Mouse (Mus musculus) thymus, adult 2 months (tissue): Measurements from ENCODE around the gene Gm17651. TPM values are rescaled to one million over a fixed set of nuclear protein-coding genes. Genes with fewer than 3 reads are reported as not detected.

Experiments
- DNase-seq: peaks from one replicate; pipeline ENCODE4 v3.0.0; 2021
- H3K27ac ChIP-seq: fragments of 200-500 bp; 2 replicates; pipeline ENCODE4 v1.5.1; 2012; ENCODE audit warnings: low read length, control low read depth; ENCODE audit not compliant: control insufficient read depth, insufficient read depth
- H3K27me3 ChIP-seq: fragments of 200-500 bp; 2 replicates; pipeline ENCODE4 v1.6.1; 2012; ENCODE audit warnings: mild to moderate bottlenecking, low read length, moderate library complexity, mixed read lengths; ENCODE audit not compliant: control insufficient read depth, insufficient read depth
- H3K36me3 ChIP-seq: fragments of 200-500 bp; 2 replicates; pipeline ENCODE4 v1.6.1; 2012; ENCODE audit warnings: mild to moderate bottlenecking, low read length, moderate library complexity; ENCODE audit not compliant: control insufficient read depth, insufficient read depth
- H3K4me1 ChIP-seq: fragments of 200-500 bp; replicated peaks from 2 replicates; pipeline ENCODE4 v1.6.1; 2012; ENCODE audit warnings: low read length; ENCODE audit not compliant: control insufficient read depth, insufficient read depth
- H3K4me3 ChIP-seq: fragments of 200-500 bp; 2 replicates; pipeline ENCODE4 v1.5.1; 2012; ENCODE audit warnings: mild to moderate bottlenecking, low read length, control low read depth, moderate library complexity; ENCODE audit not compliant: control insufficient read depth, insufficient read depth
- CTCF ChIP-seq: fragments of 200-500 bp; IDR thresholded peaks from 2 replicates; pipeline ENCODE4 v1.5.1; 2012; ENCODE audit warnings: mild to moderate bottlenecking, control low read depth, low read length, moderate library complexity, borderline replicate concordance; ENCODE audit not compliant: control insufficient read depth, poor library complexity, insufficient read depth; ENCODE audit errors: extremely low read depth
- POLR2A ChIP-seq: fragments of 200-500 bp; IDR thresholded peaks from 2 replicates; pipeline ENCODE4 v1.6.1; 2012; ENCODE audit warnings: mild to moderate bottlenecking, low read length, control low read depth, moderate library complexity; ENCODE audit not compliant: control insufficient read depth, poor library complexity, insufficient read depth; ENCODE audit errors: extremely low read depth
- WGBS: fragments of 180-500 bp; shearing (Covaris S2); methylation state at CpG from one replicate; pipeline ENCODE4 v1.1.7; 2018; 5-methylcytosine and 5-hydroxymethylcytosine counted together
- polyA plus RNA-seq: library from polyadenylated mRNA; depleted of rRNA; stranded (reverse); fragments of >200 nt; gene quantifications from 2 replicates; pipeline ENCODE4 v1.2.3, GENCODE M21; 2012; rRNA removed

Gene Gm17651
- polyA plus RNA-seq: not detected in 2 replicates

GRCm38 (mm10) chr3:97674644-97675110 is at the start of gene Gm17651:
TSS of gene Gm17651 (minus strand) at chr3:97674694.
- Histone ChIP-seq H3K27me3 (no peaks in the 10 kb centered on the region), H3K4me3 (no peak within 1 kb of the TSS), H3K27ac (no peak within 1 kb of the TSS), H3K4me1 (no peaks in the 10 kb centered on the region), H3K36me3 (no peaks in the 10 kb centered on the region)
- DNase-seq: no peak
- 93% methylated on average over 7 of the region's 7 CpGs for WGBS
- TF ChIP-seq CTCF (no peak), POLR2A (no peak)

GRCm38 (mm10) chr3:97719116-97719515 is 44.6 kb upstream of the Gm17651 start:
- Histone ChIP-seq H3K4me1 (no peaks in the 10 kb centered on the region), H3K4me3 (no peak overlapping the region), H3K27me3 (no peaks in the 10 kb centered on the region), H3K27ac (no peak overlapping the region), H3K36me3 (no peaks in the 10 kb centered on the region)
- DNase-seq: no peak
- 87% methylated on average over 9 of the region's 9 CpGs for WGBS
- TF ChIP-seq CTCF (no peak), POLR2A (no peak)

DNA sequence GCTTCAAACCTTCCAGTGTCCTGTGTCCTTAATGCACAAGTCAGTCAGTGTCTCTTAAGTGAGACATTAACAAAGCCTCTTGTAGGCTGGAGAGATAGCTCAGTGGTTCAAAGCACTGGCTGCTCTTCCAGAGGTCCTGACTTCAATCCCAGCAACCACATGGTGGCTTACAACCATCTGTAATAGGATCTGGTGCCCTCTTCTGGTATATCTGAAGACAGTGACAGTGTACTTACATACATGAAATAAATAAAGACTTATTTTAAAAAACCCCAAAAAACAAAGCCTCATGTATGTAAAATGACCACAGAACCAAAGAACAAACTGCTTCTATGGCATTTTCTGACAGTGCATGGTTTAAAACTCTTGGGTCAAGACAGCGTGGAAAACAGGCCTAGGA is 41.4 kb upstream of the Gm17651 start:
- no peaks in the 10 kb centered on the region for H3K36me3 ChIP-seq
- no peaks in the 10 kb centered on the region for H3K27me3 ChIP-seq
- no peak for TF ChIP-seq POLR2A
- no peak for TF ChIP-seq CTCF
- DNase-seq: no peak
- 91% methylated on average over 1 of the region's 1 CpGs for whole genome bisulfite sequencing
- no peak overlapping the region for H3K4me3 ChIP-seq
- H3K27ac ChIP-seq: no peak overlapping the region
- no peaks in the 10 kb centered on the region for H3K4me1 ChIP-seq

- Histone ChIP-seq H3K36me3 (no peaks in the 10 kb centered on the region), H3K27ac (no peak overlapping the region), H3K27me3 (no peaks in the 10 kb centered on the region), H3K4me1 (no peaks in the 10 kb centered on the region), H3K4me3 (no peak overlapping the region)
- WGBS: 43% methylated on average over 5 of the region's 5 CpGs
- TF ChIP-seq POLR2A (no peak), CTCF (no peak)
- DNase-seq: no peak
These were observed 36.4 kb upstream of the Gm17651 start for GRCm38 (mm10) chr3:97710881-97711280.

- H3K36me3 ChIP-seq: no peaks in the 10 kb centered on the region
- no peaks in the 10 kb centered on the region for H3K4me1 ChIP-seq
- TF ChIP-seq POLR2A: no peak
- TF ChIP-seq CTCF: no peak
- no peak overlapping the region for H3K27ac ChIP-seq
- H3K27me3 ChIP-seq: no peaks in the 10 kb centered on the region
- 72% methylated on average over 11 of the region's 11 CpGs for WGBS
- H3K4me3 ChIP-seq: no peak overlapping the region
- DNase-seq: no peak
These were observed 35.6 kb upstream of the Gm17651 start for GRCm38 (mm10) chr3:97710134-97710533.

DNA sequence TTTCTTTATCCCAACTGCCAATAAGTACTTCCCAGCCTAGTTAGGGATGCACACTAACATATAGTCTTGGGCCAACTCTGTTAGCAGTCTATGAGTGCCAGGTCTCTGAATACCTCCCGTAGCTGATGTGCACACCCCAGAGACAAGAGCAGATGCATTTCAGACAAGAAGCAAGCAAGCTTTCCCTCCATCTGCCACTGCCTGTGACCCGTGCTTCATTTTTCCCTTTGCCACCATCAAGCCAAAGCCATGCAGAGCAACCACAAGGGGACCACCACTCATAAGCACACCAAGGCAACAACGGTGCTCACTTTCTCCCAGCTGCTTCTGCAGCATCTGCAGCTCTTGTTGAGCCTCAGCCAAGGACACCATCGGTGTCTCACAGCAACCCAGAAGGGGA is 32.1 kb upstream of the Gm17651 start:
- 90% methylated on average over 4 of the region's 4 CpGs for WGBS
- TF ChIP-seq CTCF (no peak), POLR2A (no peak)
- DNase-seq: no peak

DNA sequence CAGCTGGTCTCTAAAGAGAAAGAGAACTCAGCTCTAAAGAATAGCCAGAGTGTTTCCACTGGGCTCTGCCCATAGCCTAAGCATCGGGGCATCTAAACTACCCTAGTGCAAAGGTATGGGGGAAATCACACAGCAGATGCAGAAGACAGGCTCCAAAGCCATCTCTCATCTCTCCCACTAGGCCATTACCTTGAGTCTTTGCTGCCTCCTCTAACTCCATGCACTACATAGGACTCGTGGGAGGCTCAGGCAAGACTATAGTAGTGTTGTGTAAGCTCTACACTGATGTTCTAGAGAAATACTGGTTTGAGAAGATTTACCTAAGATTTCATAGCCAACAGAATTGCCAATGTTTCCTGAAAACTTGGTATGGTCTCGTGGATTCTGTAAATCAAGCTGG is 31.0 kb upstream of the Gm17651 start:
- H3K36me3 ChIP-seq: no peaks in the 10 kb centered on the region
- no peak for DNase-seq
- no peak overlapping the region for H3K27ac ChIP-seq
- TF ChIP-seq CTCF (no peak), POLR2A (no peak)
- no peaks in the 10 kb centered on the region for H3K27me3 ChIP-seq
- H3K4me1 ChIP-seq: no peaks in the 10 kb centered on the region
- no peak overlapping the region for H3K4me3 ChIP-seq
- 87% methylated on average over 3 of the region's 3 CpGs for WGBS

More for the DNA sequence above, 32.1 kb upstream of the Gm17651 start:
- H3K36me3 ChIP-seq: no peaks in the 10 kb centered on the region
- H3K4me3 ChIP-seq: no peak overlapping the region
- no peaks in the 10 kb centered on the region for H3K27me3 ChIP-seq
- no peaks in the 10 kb centered on the region for H3K4me1 ChIP-seq
- H3K27ac ChIP-seq: no peak overlapping the region
